Mouse (Mus musculus) stomach, embryonic 14.5 days (tissue): ENCODE results near the gene Rnase2b. TPM values are rescaled to one million over a fixed set of nuclear protein-coding genes. Genes with fewer than 3 reads are reported as not detected.

ENCODE experiments used
- ATAC-seq: fragments of 200-750 bp; cut with Nextera tagmentation; 2 replicates; pipeline ENCODE4 v1.8.0; 2017; ENCODE audit warnings: low read depth, moderate TSS enrichment; ENCODE audit not compliant: insufficient number of reproducible peaks, insufficient read depth, low FRiP score
- H3K27ac ChIP-seq: fragments of 300-500 bp; sonication (generic); 2 replicates; pipeline ENCODE4 v1.5.1; 2014; ENCODE audit warnings: mild to moderate bottlenecking, low read length, moderate library complexity, mixed read lengths
- H3K27me3 ChIP-seq: fragments of 300-500 bp; sonication (generic); 2 replicates; pipeline ENCODE4 v1.6.1; 2014; ENCODE audit warnings: low read length, control low read depth, mixed read lengths; ENCODE audit not compliant: control insufficient read depth, insufficient read depth
- H3K36me3 ChIP-seq: fragments of 300-500 bp; sonication (generic); 2 replicates; pipeline ENCODE4 v1.6.1; 2014; ENCODE audit warnings: mild to moderate bottlenecking, control low read depth, low read length, moderate library complexity, mixed read lengths; ENCODE audit not compliant: control insufficient read depth, insufficient read depth
- H3K4me1 ChIP-seq: fragments of 300-500 bp; sonication (generic); 2 replicates; pipeline ENCODE4 v1.6.1; 2014; ENCODE audit warnings: low read length, control low read depth, mixed read lengths; ENCODE audit not compliant: control insufficient read depth, insufficient read depth
- H3K4me2 ChIP-seq: fragments of 300-500 bp; sonication (generic); replicated peaks from 2 replicates; pipeline ENCODE4 v1.6.1; 2014; ENCODE audit warnings: low read depth, low read length, control low read depth
- H3K4me3 ChIP-seq: fragments of 300-500 bp; sonication (generic); 2 replicates; pipeline ENCODE4 v1.5.1; 2014; ENCODE audit warnings: low read depth, low read length, control low read depth
- H3K9ac ChIP-seq: fragments of 300-500 bp; sonication (generic); replicated peaks from 2 replicates; pipeline ENCODE4 v1.6.1; 2014; ENCODE audit warnings: low read depth, mild to moderate bottlenecking, control low read depth, low read length, moderate library complexity, mixed read lengths
- H3K9me3 ChIP-seq: fragments of 300-500 bp; sonication (generic); 2 replicates; pipeline ENCODE4 v1.6.1; 2016; ENCODE audit warnings: low read depth, low read length, control low read depth; ENCODE audit not compliant: control insufficient read depth
- WGBS: fragments of 180-500 bp; shearing (Covaris S2); extraction: QIAGEN DNeasy Blood & Tissue Kit; methylation state at CpG from one replicate; pipeline ENCODE4 v1.1.7; 2014; 5-methylcytosine and 5-hydroxymethylcytosine counted together
- polyA plus RNA-seq: library from polyadenylated mRNA; unstranded; fragments of >200 nt; fragmentation: Nextera tagmentation; extraction: Ambion mirVana; gene quantifications from 2 replicates; pipeline ENCODE4 v1.2.1, GENCODE M21; 2014

The Rnase2b gene
- polyA plus RNA-seq, 1 experiment from 2014 or later: not detected

GRCm38 (mm10) chr14:51146685-51147084, 15.4 kb upstream of the Rnase2b start, which contains the start of gene Rnase1:
Gene Rnase1, minus strand, starts transcription at chr14:51146785.
- 68% methylated on average over 2 of the region's 2 CpGs for WGBS
- no peaks in the 10 kb centered on the region for H3K36me3 ChIP-seq
- H3K27me3 ChIP-seq: no peaks in the 10 kb centered on the region
- H3K4me1 ChIP-seq: no peaks in the 10 kb centered on the region
- ATAC-seq: no peak
- H3K4me3 ChIP-seq: no peak within 1 kb of the TSS
- H3K9me3 ChIP-seq: no peaks in the 10 kb centered on the region
- no peak within 1 kb of the TSS for H3K27ac ChIP-seq
- no peak within 1 kb of the TSS for H3K9ac ChIP-seq
- no peak within 1 kb of the TSS for H3K4me2 ChIP-seq

GRCm38 (mm10) chr14:51148006-51148405, 14.1 kb upstream of the Rnase2b start:
- Histone ChIP-seq H3K9ac (no peak overlapping the region), H3K4me3 (no peak overlapping the region), H3K27me3 (no peaks in the 10 kb centered on the region), H3K36me3 (no peaks in the 10 kb centered on the region), H3K9me3 (no peaks in the 10 kb centered on the region), H3K27ac (no peak overlapping the region), H3K4me1 (no peaks in the 10 kb centered on the region), H3K4me2 (no peak overlapping the region)
- WGBS: 54% methylated on average over 3 of the region's 3 CpGs
- no peak for ATAC-seq

DNA sequence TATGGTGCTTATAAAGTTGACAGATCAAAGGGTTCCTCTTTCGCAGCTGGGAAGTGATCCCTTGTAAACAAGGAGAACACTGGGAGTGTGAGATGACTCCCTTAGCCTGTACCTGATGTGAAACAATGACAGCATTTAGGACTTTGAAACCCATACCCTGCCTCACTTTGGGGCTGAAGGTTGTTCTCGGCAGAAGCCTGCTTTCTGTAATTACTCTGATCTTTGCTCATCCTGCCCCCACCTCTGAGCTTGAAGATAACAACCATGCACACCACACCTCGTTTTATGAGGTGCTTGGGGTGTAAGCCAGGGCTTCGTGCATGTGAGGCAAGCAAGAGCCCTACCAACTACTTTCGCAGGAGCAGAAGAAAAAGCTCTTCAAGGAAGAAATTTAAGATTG, 12.9 kb upstream of the Rnase2b start:
- no peak for ATAC-seq
- H3K9me3 ChIP-seq: no peaks in the 10 kb centered on the region
- H3K36me3 ChIP-seq: no peaks in the 10 kb centered on the region
- H3K4me3 ChIP-seq: no peak overlapping the region
- no peak overlapping the region for H3K9ac ChIP-seq
- H3K27ac ChIP-seq: no peak overlapping the region
- no peaks in the 10 kb centered on the region for H3K27me3 ChIP-seq
- no peaks in the 10 kb centered on the region for H3K4me1 ChIP-seq
- H3K4me2 ChIP-seq: no peak overlapping the region
- 45% methylated on average over 5 of the region's 5 CpGs for WGBS

DNA sequence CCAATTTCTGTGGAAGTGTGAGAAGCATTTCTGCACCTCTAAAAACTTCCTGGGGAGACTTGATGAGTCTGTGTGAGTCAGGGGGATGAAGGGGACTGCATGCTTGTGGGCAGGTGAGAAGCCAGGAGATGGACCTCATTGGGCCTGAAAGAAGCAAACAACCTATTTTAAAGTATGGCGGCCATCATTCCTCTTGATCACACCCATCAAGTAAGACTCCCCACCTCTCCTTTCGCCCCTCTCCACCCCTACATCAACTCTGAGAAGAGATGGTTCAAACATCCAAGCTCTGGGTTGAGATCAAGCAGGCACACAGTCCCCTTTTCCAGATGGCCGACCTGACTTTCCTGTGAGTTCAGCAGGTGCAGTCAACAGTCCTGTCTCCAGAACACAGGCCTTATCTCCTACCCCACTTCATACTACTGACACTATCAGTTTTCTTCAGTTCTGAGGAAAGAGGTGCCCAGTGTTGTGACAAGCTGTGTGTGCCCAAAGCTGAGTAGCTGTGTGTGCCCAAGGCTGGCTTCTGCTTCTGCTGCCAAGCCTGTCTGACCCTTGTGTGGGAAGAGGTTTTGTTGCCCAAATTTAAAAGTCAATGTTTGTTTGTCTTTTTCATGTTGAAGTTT, 11.7 kb upstream of the Rnase2b start:
- 82% methylated on average over 3 of the region's 3 CpGs for WGBS
- Histone ChIP-seq H3K4me1 (no peaks in the 10 kb centered on the region), H3K4me2 (no peak overlapping the region), H3K27me3 (no peaks in the 10 kb centered on the region), H3K27ac (no peak overlapping the region), H3K9me3 (no peaks in the 10 kb centered on the region), H3K36me3 (no peaks in the 10 kb centered on the region), H3K4me3 (no peak overlapping the region), H3K9ac (no peak overlapping the region)
- no peak for ATAC-seq

DNA sequence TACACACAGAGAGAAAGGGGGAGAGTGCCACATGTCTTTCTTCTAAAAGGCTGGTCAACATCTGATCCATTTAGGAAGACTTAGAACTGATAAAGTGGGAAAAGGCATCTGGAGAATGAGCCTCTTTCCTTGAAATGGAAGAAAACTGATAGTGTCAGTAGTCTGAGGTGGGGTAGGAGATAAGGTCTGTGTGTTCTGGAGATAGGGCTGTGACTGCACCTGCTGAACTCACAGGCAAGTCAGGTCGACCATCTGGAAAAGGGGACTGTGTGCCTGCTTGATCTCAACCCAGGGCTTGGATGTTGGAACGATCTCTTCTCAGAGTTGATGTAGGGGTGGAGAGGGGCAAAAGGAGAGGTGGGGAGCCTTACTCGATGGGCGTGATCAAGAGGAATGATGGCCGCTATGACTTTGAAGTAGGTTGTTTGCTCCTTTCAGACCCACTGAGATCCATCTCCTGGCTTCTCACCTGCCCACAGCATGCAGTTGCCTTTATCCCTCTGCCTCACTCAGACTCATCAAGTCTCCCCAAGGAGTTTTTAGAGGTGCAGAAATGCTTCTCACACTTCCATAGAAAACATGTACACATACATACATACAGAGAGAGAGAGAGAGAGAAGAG, 9.7 kb upstream of the Rnase2b start:
- Histone ChIP-seq H3K4me1 (no peaks in the 10 kb centered on the region), H3K9ac (no peak overlapping the region), H3K27me3 (no peaks in the 10 kb centered on the region), H3K4me3 (no peak overlapping the region), H3K36me3 (no peaks in the 10 kb centered on the region), H3K9me3 (no peaks in the 10 kb centered on the region), H3K4me2 (no peak overlapping the region), H3K27ac (no peak overlapping the region)
- ATAC-seq: no peak
- WGBS: 34% methylated on average over 5 of the region's 5 CpGs

- H3K4me1 ChIP-seq: no peaks in the 10 kb centered on the region
- no peak overlapping the region for H3K9ac ChIP-seq
- no peak overlapping the region for H3K4me2 ChIP-seq
- H3K36me3 ChIP-seq: no peaks in the 10 kb centered on the region
- H3K27ac ChIP-seq: no peak overlapping the region
- ATAC-seq: no peak
- no peaks in the 10 kb centered on the region for H3K9me3 ChIP-seq
- H3K27me3 ChIP-seq: no peaks in the 10 kb centered on the region
- no peak overlapping the region for H3K4me3 ChIP-seq
- WGBS: 81% methylated on average over 5 of the region's 5 CpGs
Measured at GRCm38 (mm10) chr14:51156056-51156735, 5.9 kb upstream of the Rnase2b start.

DNA sequence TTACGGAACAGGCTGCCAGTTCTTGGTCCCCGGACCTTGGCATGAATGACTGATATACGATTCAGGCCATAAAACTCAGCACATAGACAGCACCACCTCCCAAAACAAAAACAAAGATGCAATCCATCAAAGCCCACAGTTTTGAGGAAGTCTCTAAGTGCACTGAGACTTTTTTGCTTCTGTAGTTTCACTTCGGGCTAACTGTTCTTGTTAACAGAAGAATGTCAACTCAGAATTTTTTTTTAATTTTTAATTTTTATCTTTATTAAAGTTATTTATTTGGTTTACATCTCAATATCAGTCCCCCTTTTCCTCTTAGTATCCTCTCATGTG, 5.4 kb upstream of the Rnase2b start:
- no peak overlapping the region for H3K9ac ChIP-seq
- 53% methylated on average over 4 of the region's 4 CpGs for WGBS
- no peak overlapping the region for H3K27ac ChIP-seq
- no peak overlapping the region for H3K4me3 ChIP-seq
- H3K27me3 ChIP-seq: no peaks in the 10 kb centered on the region
- H3K36me3 ChIP-seq: no peaks in the 10 kb centered on the region
- H3K9me3 ChIP-seq: no peaks in the 10 kb centered on the region
- no peak for ATAC-seq
- H3K4me2 ChIP-seq: no peak overlapping the region
- H3K4me1 ChIP-seq: no peaks in the 10 kb centered on the region

DNA sequence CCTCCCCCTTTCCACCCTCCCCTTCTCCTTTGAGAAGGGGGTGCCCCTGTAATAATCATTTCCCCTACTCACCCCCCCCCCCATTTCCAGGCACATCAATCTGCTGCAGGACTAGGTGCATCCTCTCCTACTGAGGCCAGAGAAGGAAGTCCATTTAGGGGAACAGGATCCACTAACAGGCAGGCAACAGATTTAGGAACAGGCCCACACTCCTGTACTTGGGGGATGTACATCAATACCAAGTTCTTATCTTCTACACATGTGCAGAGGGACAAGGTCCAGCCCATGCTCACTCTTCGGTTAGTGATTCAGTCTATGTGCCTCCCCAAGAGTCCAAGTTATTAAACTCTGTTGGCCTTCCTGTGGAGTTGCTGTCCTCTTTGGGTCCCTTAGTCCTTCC, 5.0 kb upstream of the Rnase2b start:
- no peaks in the 10 kb centered on the region for H3K36me3 ChIP-seq
- H3K4me3 ChIP-seq: no peak overlapping the region
- no peaks in the 10 kb centered on the region for H3K27me3 ChIP-seq
- no peak overlapping the region for H3K27ac ChIP-seq
- H3K9ac ChIP-seq: no peak overlapping the region
- WGBS: 84% methylated on average over 1 of the region's 1 CpGs
- no peaks in the 10 kb centered on the region for H3K9me3 ChIP-seq
- H3K4me1 ChIP-seq: no peaks in the 10 kb centered on the region
- no peak for ATAC-seq
- H3K4me2 ChIP-seq: no peak overlapping the region
